Comparison of ENCODE assay signal across 13 mouse cellular contexts in genomic region chr16:5898330-5898729, GRCm38 (mm10). TPM values are rescaled to one million over a fixed set of nuclear protein-coding genes. Genes with fewer than 3 reads are reported as not detected.
A peak's percentile ranks its signal among the peaks of the same experiment; 100 is the strongest.
DNase-seq lines count a peak whose midpoint lies in the region; ATAC-seq and TF ChIP-seq lines count a peak whose summit lies in the region.
"Had no signal": no experiment of that assay in that cellular context is flagged by ENCODE, and none has a peak within 500 bp of the region (broad histone marks: within the 10 kb centered on the region; RNA-seq: fewer than 3 reads in every experiment).

No protein-coding gene starts in this region.

- H3K9ac ChIP-seq in heart, postnatal 0 days (replicated peaks; ENCODE audit: low read depth, low read length): no peak overlapping the region
- H3K9ac ChIP-seq in heart, embryonic 12.5 days: no peak overlapping the region
- no peak overlapping the region for H3K9ac ChIP-seq in liver, postnatal 0 days (replicated peaks)
- H3K9ac ChIP-seq in liver, embryonic 12.5 days: no peak overlapping the region
- no peak overlapping the region for H3K9ac ChIP-seq in kidney, postnatal 0 days (ENCODE audit: low read depth, low read length)

- H3K27me3 ChIP-seq in heart, postnatal 0 days (ENCODE audit: control insufficient read depth, insufficient read depth, low read length): no peaks in the 10 kb centered on the region
- no peaks in the 10 kb centered on the region for H3K27me3 ChIP-seq in heart, embryonic 12.5 days (replicated peaks)
- H3K27me3 ChIP-seq in liver, postnatal 0 days (ENCODE audit: insufficient read depth, low read length): no peaks in the 10 kb centered on the region
- H3K27me3 ChIP-seq in liver, embryonic 12.5 days (replicated peaks): no peaks in the 10 kb centered on the region
- H3K27me3 ChIP-seq in kidney, postnatal 0 days (ENCODE audit: insufficient read depth, low read length): no peaks in the 10 kb centered on the region
- H3K27me3 ChIP-seq: megakaryocyte, embryonic 14.5 days had no signal

- WGBS in heart, postnatal 0 days: 38% methylated on average over 2 of the region's 2 CpGs
- 56% methylated on average over 2 of the region's 2 CpGs for WGBS in heart, embryonic 12.5 days
- WGBS in liver, postnatal 0 days (ENCODE audit: insufficient replicate concordance): 47% methylated on average over 2 of the region's 2 CpGs
- 45% methylated on average over 2 of the region's 2 CpGs for WGBS in liver, embryonic 12.5 days (ENCODE audit: insufficient replicate concordance)
- WGBS in kidney, postnatal 0 days: 44% methylated on average over 2 of the region's 2 CpGs

- H3K4me1 ChIP-seq in heart, postnatal 0 days (ENCODE audit: control insufficient read depth, insufficient read depth): no peaks in the 10 kb centered on the region
- no peaks in the 10 kb centered on the region for H3K4me1 ChIP-seq in heart, embryonic 12.5 days (replicated peaks)
- H3K4me1 ChIP-seq in liver, postnatal 0 days (ENCODE audit: insufficient read depth): no peaks in the 10 kb centered on the region
- no peaks in the 10 kb centered on the region for H3K4me1 ChIP-seq in liver, embryonic 12.5 days
- H3K4me1 ChIP-seq in kidney, postnatal 0 days (replicated peaks; ENCODE audit: insufficient read depth, low read length): no peaks in the 10 kb centered on the region
- H3K4me1 ChIP-seq: megakaryocyte, embryonic 14.5 days had no signal

- no peak overlapping the region for H3K4me2 ChIP-seq in heart, postnatal 0 days (ENCODE audit: low read depth, low read length)
- H3K4me2 ChIP-seq in heart, embryonic 12.5 days: no peak overlapping the region
- H3K4me2 ChIP-seq in liver, postnatal 0 days (ENCODE audit: low read depth, low read length): no peak overlapping the region
- H3K4me2 ChIP-seq in liver, embryonic 12.5 days: no peak overlapping the region
- H3K4me2 ChIP-seq in kidney, postnatal 0 days (ENCODE audit: low read length): no peak overlapping the region

- H3K4me3 ChIP-seq in heart, postnatal 0 days (ENCODE audit: low read depth, low read length): no peak overlapping the region
- H3K4me3 ChIP-seq in heart, embryonic 12.5 days: no peak overlapping the region
- no peak overlapping the region for H3K4me3 ChIP-seq in liver, postnatal 0 days (ENCODE audit: low read depth, low read length)
- H3K4me3 ChIP-seq in liver, embryonic 12.5 days: no peak overlapping the region
- H3K4me3 ChIP-seq in kidney, postnatal 0 days (replicated peaks; ENCODE audit: low read depth, low read length): no peak overlapping the region
- H3K4me3 ChIP-seq: erythroblast, embryonic 14.5 days; megakaryocyte, embryonic 14.5 days had no signal

- H3K36me3 ChIP-seq in heart, postnatal 0 days (replicated peaks; ENCODE audit: control insufficient read depth, insufficient read depth, low read length): no peaks in the 10 kb centered on the region
- H3K36me3 ChIP-seq in heart, embryonic 12.5 days: no peaks in the 10 kb centered on the region
- no peaks in the 10 kb centered on the region for H3K36me3 ChIP-seq in liver, postnatal 0 days (replicated peaks; ENCODE audit: insufficient read depth, low read length)
- no peaks in the 10 kb centered on the region for H3K36me3 ChIP-seq in liver, embryonic 12.5 days
- no peaks in the 10 kb centered on the region for H3K36me3 ChIP-seq in kidney, postnatal 0 days (ENCODE audit: insufficient read depth, low read length)

- no peak for ATAC-seq in heart, postnatal 0 days (ENCODE audit: insufficient read depth, low read depth)
- ATAC-seq in heart, embryonic 12.5 days (ENCODE audit: insufficient number of reproducible peaks, low FRiP score): no peak
- ATAC-seq in liver, postnatal 0 days: no peak
- no peak for ATAC-seq in liver, embryonic 12.5 days
- ATAC-seq in kidney, postnatal 0 days (replicated peaks; ENCODE audit: low FRiP score, low read depth): no peak
- ATAC-seq in frontal cortex, adult (ENCODE audit: low TSS enrichment): no peak

- TF ChIP-seq EP300 in heart, postnatal 0 days (IDR thresholded peaks at IDR 0.05; ENCODE audit: low read depth): no peak
- no peak for TF ChIP-seq EP300 in liver, postnatal 0 days (IDR thresholded peaks at IDR 0.05; ENCODE audit: low read depth)

- TF ChIP-seq CTCF in heart, postnatal 0 days (IDR thresholded peaks at IDR 0.05; ENCODE audit: low read depth): peak; percentile 47
- peak; percentile 37; the same call in 1 of the 2 replicates for TF ChIP-seq CTCF in liver, postnatal 0 days (IDR thresholded peaks at IDR 0.05; ENCODE audit: low read depth)
- peak; percentile 60 for TF ChIP-seq CTCF in kidney, postnatal 0 days (IDR thresholded peaks at IDR 0.05; ENCODE audit: low read depth)

- H3K27ac ChIP-seq in heart, postnatal 0 days (ENCODE audit: low read depth): no peak overlapping the region
- no peak overlapping the region for H3K27ac ChIP-seq in heart, embryonic 12.5 days (ENCODE audit: poor library complexity, severe bottlenecking)
- no peak overlapping the region for H3K27ac ChIP-seq in liver, postnatal 0 days (ENCODE audit: low read depth)
- no peak overlapping the region for H3K27ac ChIP-seq in liver, embryonic 12.5 days
- no peak overlapping the region for H3K27ac ChIP-seq in kidney, postnatal 0 days

- no peak for DNase-seq in heart, postnatal 0 days (ENCODE audit: low spot score)
- DNase-seq in liver, postnatal 0 days: no peak
- peak; percentile 21 for DNase-seq in adrenal gland, postnatal 14 days
- peak; percentile 11 for DNase-seq in kidney, postnatal 0 days (ENCODE audit: low spot score)
- DNase-seq: cerebellum, adult 8-10 months; gastrocnemius, postnatal 25 days; layer of hippocampus, adult 9-11 months; right cerebral cortex, postnatal 4 days had no signal

- H3K9me3 ChIP-seq in heart, postnatal 0 days (replicated peaks; ENCODE audit: control insufficient read depth, low read length): no peaks in the 10 kb centered on the region
- no peaks in the 10 kb centered on the region for H3K9me3 ChIP-seq in heart, embryonic 12.5 days (replicated peaks)
- no peaks in the 10 kb centered on the region for H3K9me3 ChIP-seq in liver, postnatal 0 days (ENCODE audit: low read length)
- H3K9me3 ChIP-seq in liver, embryonic 12.5 days (replicated peaks): no peaks in the 10 kb centered on the region
- no peaks in the 10 kb centered on the region for H3K9me3 ChIP-seq in kidney, postnatal 0 days (replicated peaks; ENCODE audit: low read length)
- H3K9me3 ChIP-seq: megakaryocyte, embryonic 14.5 days had no signal

RNA-seq across cellular contexts. Expression of gene Rbfox1, which starts 13.2 kb away (rescaled TPM):
- 6.0 and 20.2 TPM in 2 replicates for total RNA-seq in heart, postnatal 0 days (2014; rRNA removed; ENCODE audit: low replicate concordance)
- 14.3 and 15.3 TPM in 2 replicates for polyA plus RNA-seq in heart, postnatal 0 days (2015; fragmentation: Nextera tagmentation; extraction: Ambion mirVana)
- 2.2 and 3.0 TPM in 2 replicates for polyA plus RNA-seq in heart, embryonic 12.5 days (2016; fragmentation: Nextera tagmentation; extraction: Ambion mirVana)
- 0.12 and 0.30 TPM in 2 replicates for polyA plus RNA-seq in liver, postnatal 0 days (2015; fragmentation: Nextera tagmentation; extraction: Ambion mirVana)
- polyA plus RNA-seq in liver, embryonic 12.5 days (2016; fragmentation: Nextera tagmentation; extraction: Ambion mirVana): 0.18 and 0.21 TPM in 2 replicates
- 2.3 and 4.3 TPM in 2 replicates for total RNA-seq in adrenal gland, postnatal 14 days (2021)
- 3.3 and 3.9 TPM in 2 replicates for polyA plus RNA-seq in kidney, postnatal 0 days (2015; fragmentation: Nextera tagmentation; extraction: Ambion mirVana)
- polyA plus RNA-seq: erythroblast, embryonic 14.5 days had no signal

Comparison
In these comparisons a context has a peak if more than half of its experiments do, and no peak if none do; other contexts are left out.
1. DNase-seq: peak in adrenal gland, postnatal 14 days (single experiment) and kidney, postnatal 0 days (single experiment); none in heart, postnatal 0 days (single experiment) and liver, postnatal 0 days (single experiment).
2. Peak in every context shown above with its lines, with median percentiles within 50 percentile points of each other: CTCF ChIP-seq.